Comparison of ENCODE assay signal across 18 mouse cellular contexts in the genomic region with DNA sequence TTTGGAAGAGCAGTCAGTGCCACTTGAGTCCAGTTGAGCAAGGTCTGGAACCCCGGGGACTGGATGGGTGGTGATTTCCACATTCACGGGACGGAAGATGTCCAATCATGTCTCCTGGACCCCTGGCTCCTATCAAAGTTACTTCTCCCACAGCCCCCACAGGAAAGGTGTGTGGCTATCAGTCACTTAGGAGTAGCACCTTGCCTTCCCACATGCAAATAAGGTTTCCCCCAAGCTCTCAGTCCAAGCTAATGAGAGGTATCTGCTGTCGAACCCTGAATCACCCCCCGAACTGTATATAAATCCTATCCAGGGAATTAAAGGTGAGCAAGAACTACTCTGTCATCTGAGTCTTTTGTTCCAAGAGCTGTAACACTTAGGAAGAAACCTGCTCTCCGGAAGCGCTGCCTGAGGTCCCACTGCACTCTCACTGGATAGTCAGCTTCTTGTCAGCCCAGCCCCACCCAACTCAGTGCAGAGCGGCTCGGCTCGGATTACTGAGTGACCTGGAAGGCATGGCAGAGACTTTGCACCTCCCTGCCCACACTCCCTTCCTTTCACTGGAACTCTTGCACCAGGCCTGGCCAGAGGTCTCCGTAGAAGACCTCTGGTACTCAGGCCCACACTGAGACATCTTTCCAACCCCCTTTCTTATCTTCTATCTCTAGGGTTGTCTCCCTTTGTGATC. TPM values are rescaled to one million over a fixed set of nuclear protein-coding genes. Genes with fewer than 3 reads are reported as not detected.
DNase-seq lines count a peak whose midpoint lies in the region; ATAC-seq and TF ChIP-seq lines count a peak whose summit lies in the region.
"Had no signal": no experiment of that assay in that cellular context is flagged by ENCODE, and none has a peak within 500 bp of the region (broad histone marks: within the 10 kb centered on the region; RNA-seq: fewer than 3 reads in every experiment).

No protein-coding gene starts in this region.

- peak; percentile 18 for DNase-seq in gastrocnemius, adult 2 months
- DNase-seq in gastrocnemius, postnatal 4 days (ENCODE audit: low spot score in 2 of 2) = no peak
- DNase-seq in ZHBTc4 (ENCODE audit: low read depth, low spot score) = peak; percentile 62
- DNase-seq in large intestine, adult 2 months (ENCODE audit: low read depth, low spot score) = peak; percentile 46
- DNase-seq in left cerebral cortex, postnatal 36 days (ENCODE audit: low spot score in 2 of 2) = no peak
- DNase-seq in ovary, postnatal 14 days (ENCODE audit: low spot score) = no peak
- DNase-seq: cerebellum, adult 11-12 months; layer of hippocampus, adult 9-11 months; right cerebral cortex, postnatal 4 days had no signal

- no peaks in the 10 kb centered on the region for H3K4me1 ChIP-seq in intestine, embryonic 16.5 days (ENCODE audit: control insufficient read depth, insufficient read depth, low read length)
- H3K4me1 ChIP-seq: embryonic facial prominence, embryonic 12.5 days; forebrain, embryonic 12.5 days; heart, embryonic 13.5 days; limb, embryonic 12.5 days; lung, embryonic 15.5 days had no signal

- H3K9ac ChIP-seq in intestine, embryonic 16.5 days (ENCODE audit: low read depth, low read length) = no peak overlapping the region
- H3K9ac ChIP-seq: embryonic facial prominence, embryonic 12.5 days; forebrain, embryonic 12.5 days; heart, embryonic 13.5 days; hindbrain, embryonic 14.5 days; limb, embryonic 12.5 days; lung, embryonic 15.5 days had no signal

- intact Hi-C loops in gastrocnemius, adult 2 months (cut with DNase I) = no loop called here
- intact Hi-C loops in left cerebral cortex, postnatal 36 days (cut with DNase I) = no loop called here

- WGBS in intestine, embryonic 16.5 days = 47% methylated on average over 11 of the region's 11 CpGs
- WGBS in large intestine, adult 2 months = 38% methylated on average over 11 of the region's 11 CpGs

- TF ChIP-seq CTCF in gastrocnemius, adult 2 months (IDR thresholded peaks at IDR 0.05) = no peak

- no peaks in the 10 kb centered on the region for H3K9me3 ChIP-seq in intestine, embryonic 16.5 days (ENCODE audit: control insufficient read depth, low read length)
- H3K9me3 ChIP-seq: embryonic facial prominence, embryonic 12.5 days; forebrain, embryonic 12.5 days; heart, embryonic 13.5 days; limb, embryonic 12.5 days; lung, embryonic 15.5 days had no signal

- H3K27me3 ChIP-seq in intestine, embryonic 16.5 days (replicated peaks; ENCODE audit: control insufficient read depth, insufficient read depth, low read length) = no peaks in the 10 kb centered on the region
- H3K27me3 ChIP-seq: embryonic facial prominence, embryonic 12.5 days; forebrain, embryonic 12.5 days; heart, embryonic 13.5 days; limb, embryonic 12.5 days; lung, embryonic 15.5 days had no signal

- no peak overlapping the region for H3K4me2 ChIP-seq in intestine, embryonic 16.5 days (ENCODE audit: low read depth, low read length)
- H3K4me2 ChIP-seq: embryonic facial prominence, embryonic 12.5 days; forebrain, embryonic 12.5 days; heart, embryonic 13.5 days; hindbrain, embryonic 14.5 days; limb, embryonic 12.5 days; lung, embryonic 15.5 days had no signal

- ATAC-seq in intestine, embryonic 16.5 days = peak; percentile 100
- ATAC-seq in megakaryocyte-erythroid progenitor cell, adult 5-6 weeks (replicated peaks; ENCODE audit: low FRiP score, low TSS enrichment, poor library complexity, severe bottlenecking) = no peak

- no peak overlapping the region for H3K4me3 ChIP-seq in gastrocnemius, adult 2 months
- H3K4me3 ChIP-seq in intestine, embryonic 16.5 days (ENCODE audit: low read length) = no peak overlapping the region
- H3K4me3 ChIP-seq: embryonic facial prominence, embryonic 12.5 days; forebrain, embryonic 12.5 days; heart, embryonic 13.5 days; limb, embryonic 12.5 days; lung, embryonic 15.5 days; myocyte had no signal

- H3K27ac ChIP-seq in gastrocnemius, adult 2 months = no peak overlapping the region
- no peak overlapping the region for H3K27ac ChIP-seq in intestine, embryonic 16.5 days (ENCODE audit: low read length)
- H3K27ac ChIP-seq: embryonic facial prominence, embryonic 12.5 days; forebrain, embryonic 12.5 days; heart, embryonic 13.5 days; hindbrain, embryonic 14.5 days; limb, embryonic 12.5 days; lung, embryonic 15.5 days had no signal

- H3K36me3 ChIP-seq in intestine, embryonic 16.5 days (ENCODE audit: control insufficient read depth, insufficient read depth, low read length) = no peaks in the 10 kb centered on the region
- H3K36me3 ChIP-seq: embryonic facial prominence, embryonic 12.5 days; forebrain, embryonic 12.5 days; heart, embryonic 13.5 days; limb, embryonic 12.5 days; lung, embryonic 15.5 days had no signal

RNA-seq across cellular contexts. Expression of gene Endod1, which starts 52.1 kb away (rescaled TPM):
- 1 to 10 TPM; 2.7 to 4.5 TPM for total RNA-seq in gastrocnemius, adult 2 months (2021)
- 10 to 100 TPM; 15.4 to 18.1 TPM for total RNA-seq in gastrocnemius, postnatal 4 days (2021)
- 24.9 and 27.4 TPM in 2 replicates for polyA plus RNA-seq in intestine, embryonic 16.5 days (2015; fragmentation: Nextera tagmentation; extraction: Ambion mirVana)
- polyA plus RNA-seq in large intestine, adult 2 months (2012; rRNA removed) = 43.6 and 64.7 TPM in 2 replicates
- total RNA-seq in left cerebral cortex, postnatal 36 days (2021) = 10 to 100 TPM; 59.7 to 68.6 TPM
- total RNA-seq in megakaryocyte-erythroid progenitor cell, adult 5-6 weeks (2014; fragmentation: Nextera tagmentation) = 28.0 and 34.4 TPM in 2 replicates
- total RNA-seq in megakaryocyte-erythroid progenitor cell, adult 5-6 weeks (2017) = 22.9 and 31.4 TPM in 2 replicates

Comparison
In these comparisons a context has a peak if more than half of its experiments do, and no peak if none do; other contexts are left out.
1. DNase-seq: peak in gastrocnemius, adult 2 months (single experiment), ZHBTc4 (single experiment) and large intestine, adult 2 months (single experiment); none in gastrocnemius, postnatal 4 days (0 of 2), left cerebral cortex, postnatal 36 days (0 of 2) and ovary, postnatal 14 days (single experiment).